Mouse (Mus musculus) cerebellum, postnatal 25 days (tissue): ENCODE data around the gene Nr2c1.

Source experiments
- DNase-seq, 2 experiments: peaks; one replicate each; pipeline ENCODE4 v3.0.0; 2021; ENCODE audit warnings: mixed read lengths in 2 of 2

Nr2c1 gene

DNA sequence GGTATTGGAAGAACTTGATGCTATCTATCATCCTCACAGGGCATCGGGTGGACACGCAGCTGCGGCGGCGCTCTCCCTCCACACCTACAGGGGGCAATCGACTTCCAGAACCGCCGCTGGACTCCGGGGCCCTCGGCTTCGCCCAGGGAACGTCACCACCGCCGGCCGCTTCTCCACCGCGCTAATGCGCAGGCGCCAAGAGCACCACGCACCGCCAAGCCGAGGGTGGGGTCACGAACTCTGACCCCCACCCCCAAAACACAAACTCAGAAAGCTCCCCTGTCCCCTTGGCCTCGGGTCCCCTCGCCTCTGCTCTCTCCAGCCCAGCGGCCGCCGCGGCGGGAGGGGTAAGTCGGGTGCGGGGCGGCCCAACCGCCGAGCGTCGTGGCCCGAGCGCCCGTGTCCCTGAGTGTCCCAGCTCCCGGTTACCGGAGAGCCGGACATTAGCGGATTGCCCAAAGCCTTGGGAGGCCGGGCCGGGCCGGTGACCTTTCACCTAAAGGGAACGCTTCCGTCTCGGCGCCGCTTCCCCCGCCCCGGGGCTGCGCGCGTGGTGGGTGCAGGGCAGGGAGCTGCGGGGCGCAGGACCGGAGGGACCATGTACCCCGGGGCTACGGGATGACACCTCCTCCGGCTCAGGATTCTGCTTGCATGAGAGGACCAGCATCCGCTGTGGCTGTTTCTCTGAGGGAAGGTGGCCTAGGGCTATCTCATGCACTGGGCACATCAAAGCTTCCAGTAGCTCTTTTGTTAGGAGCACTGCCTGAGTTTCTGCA lies at the start of gene Nr2c1:
TSS of gene Nr2c1 (plus strand) at position 268 of the 776 bp plus-strand sequence.
- peak; percentile 94 to 96 for DNase-seq

DNA sequence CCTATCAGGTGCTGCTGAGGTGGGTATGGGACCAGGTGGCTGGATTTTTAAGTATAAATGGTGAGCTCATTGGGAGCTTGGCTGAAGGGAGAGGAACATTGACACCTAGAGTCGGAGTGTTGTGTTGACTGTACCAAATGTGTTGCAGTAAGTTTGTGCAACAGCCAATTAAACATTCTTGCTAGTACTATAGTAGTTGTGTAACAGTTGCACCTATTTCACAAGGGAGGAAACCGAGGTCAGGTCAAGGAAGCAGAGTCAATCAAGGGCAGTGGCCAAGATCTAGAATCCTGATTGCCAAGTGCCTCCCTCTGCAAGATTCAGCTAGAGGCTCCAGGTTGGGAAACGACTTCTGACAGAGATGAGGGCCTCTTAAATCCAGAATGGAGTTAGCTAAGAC lies 49.7 kb upstream of the Nr2c1 start:
- DNase-seq = no peak

DNA sequence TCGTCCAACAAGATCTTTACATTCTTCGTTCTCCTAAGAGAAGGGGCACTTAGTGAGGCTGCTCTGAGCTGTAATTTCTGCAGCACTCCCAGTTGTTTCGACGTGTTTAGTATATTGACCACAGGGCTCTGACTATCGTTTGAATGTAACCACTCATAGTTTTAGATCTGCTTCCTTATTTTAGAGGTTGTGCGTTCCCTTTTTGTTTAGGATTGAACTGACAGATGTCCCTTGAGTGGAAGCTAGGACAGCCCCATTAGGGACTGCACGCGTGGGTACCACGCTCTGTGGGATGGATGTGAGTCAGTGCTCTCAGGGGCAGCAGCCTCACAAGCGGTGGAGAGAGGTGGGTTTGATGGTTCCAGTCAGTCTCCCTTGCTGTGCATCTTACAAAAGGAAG lies 42.3 kb upstream of the Nr2c1 start:
- DNase-seq = no peak

DNA sequence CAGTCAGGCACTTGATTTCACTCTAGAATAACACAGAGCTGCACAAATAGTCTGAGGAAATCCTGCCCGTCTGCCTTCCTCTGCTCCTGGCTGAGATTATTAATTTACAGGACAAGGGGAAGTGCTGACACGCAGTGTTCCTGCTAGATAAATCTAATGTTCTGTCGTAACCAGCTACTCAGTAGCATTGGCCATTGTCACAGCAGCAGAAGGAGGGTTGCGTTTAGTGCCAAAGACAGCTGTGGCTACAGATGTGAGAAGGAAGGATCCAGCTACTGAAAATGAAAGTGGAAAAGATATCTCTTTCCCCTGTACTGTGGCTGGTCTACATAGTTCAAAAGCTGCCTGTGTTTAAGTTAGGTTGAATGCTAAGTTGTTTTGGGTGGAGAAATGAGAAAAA lies 40.7 kb upstream of the Nr2c1 start:
- DNase-seq = no peak

DNA sequence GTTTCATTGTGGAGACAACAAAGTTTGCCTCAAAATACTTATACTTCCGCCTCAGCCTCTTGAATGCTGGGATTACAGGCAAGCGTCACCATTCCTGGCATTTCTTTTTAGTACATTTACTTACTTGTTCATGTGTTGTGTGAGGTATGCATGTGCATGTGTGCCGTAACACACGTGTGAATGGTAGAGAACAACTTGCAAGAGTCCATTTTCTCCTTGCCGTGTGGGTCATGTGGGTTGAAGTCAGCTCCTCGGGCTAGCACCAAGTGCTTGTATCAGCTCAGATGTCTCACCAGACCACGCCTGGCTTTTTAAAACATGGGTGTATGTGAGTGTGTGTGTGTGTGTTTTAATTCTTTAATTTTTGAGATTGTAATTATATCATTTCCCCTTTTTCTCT lies 40.2 kb upstream of the Nr2c1 start:
- no peak for DNase-seq

DNA sequence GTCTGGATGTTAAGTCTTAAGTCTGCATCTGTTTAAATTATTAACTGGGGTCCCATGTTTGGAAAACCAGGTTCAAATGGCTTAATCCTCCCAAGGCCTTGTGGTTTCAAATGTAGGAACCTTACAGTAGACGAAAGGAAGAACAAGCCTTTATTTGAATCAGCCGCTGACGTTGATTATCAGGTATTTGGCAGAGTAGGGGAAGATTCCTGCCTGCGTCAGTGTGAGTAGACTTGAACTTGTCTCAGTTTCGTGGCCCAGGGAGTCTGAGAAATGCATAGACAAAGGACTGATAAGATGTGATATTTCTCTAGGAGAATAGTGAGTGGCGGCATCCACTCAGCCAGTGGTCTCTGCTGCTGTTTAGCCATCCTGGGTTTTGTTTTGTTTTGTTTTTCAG lies 39.0 kb upstream of the Nr2c1 start:
- no peak for DNase-seq

GRCm38 (mm10) chr10:94110834-94111754 lies 36.7 kb upstream of the Nr2c1 start:
- no peak for DNase-seq

- DNase-seq = no peak
These were observed 35.6 kb upstream of the Nr2c1 start for GRCm38 (mm10) chr10:94112207-94112606.

- DNase-seq = peak; percentile 82 to 91
These were observed 31.8 kb upstream of the Nr2c1 start for GRCm38 (mm10) chr10:94115893-94116599.

- DNase-seq = no peak
These were observed 31.0 kb upstream of the Nr2c1 start for GRCm38 (mm10) chr10:94116781-94117340.

DNA sequence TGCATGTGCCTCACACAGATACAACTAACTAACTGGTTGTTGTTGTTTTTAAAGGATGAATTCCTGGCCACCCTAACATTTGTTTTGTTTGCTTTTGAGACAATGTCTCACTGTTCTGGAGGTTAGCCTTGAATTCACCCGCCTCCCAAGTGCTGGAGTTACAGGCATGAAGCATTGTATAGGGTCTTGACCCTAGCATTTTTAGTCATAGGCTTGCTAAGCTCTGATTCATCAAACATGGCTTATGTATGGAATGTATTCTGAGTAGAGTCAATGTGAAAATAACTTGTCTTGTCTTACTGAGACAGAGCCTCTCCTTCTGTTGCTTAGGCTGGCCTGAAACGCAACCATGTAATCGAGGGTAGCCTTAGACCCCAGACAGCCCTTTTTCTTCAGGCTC lies 29.9 kb upstream of the Nr2c1 start:
- DNase-seq = no peak

- no peak for DNase-seq
These were observed 28.8 kb upstream of the Nr2c1 start for GRCm38 (mm10) chr10:94118993-94119392.

- no peak for DNase-seq
These were observed 27.1 kb upstream of the Nr2c1 start for GRCm38 (mm10) chr10:94120676-94121075.

DNA sequence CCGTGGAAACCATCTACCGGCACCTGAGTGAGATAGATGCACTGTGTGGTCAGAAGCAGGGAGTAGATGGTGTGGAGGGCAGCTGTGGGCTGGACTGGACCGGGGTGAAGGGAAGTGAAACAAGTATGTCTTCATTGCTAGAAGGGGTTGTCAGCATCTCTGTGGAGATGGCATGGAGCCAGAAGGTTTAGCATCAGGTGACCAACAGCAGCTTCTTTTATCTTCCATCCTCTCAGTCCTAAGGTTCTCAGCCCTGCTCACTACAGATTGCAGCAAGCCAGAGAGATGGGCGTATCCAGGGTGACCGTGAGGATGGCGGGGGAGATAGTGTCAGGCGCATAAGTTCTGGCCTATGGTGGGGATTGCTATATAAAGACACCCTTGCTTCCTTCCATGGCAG lies 25.2 kb upstream of the Nr2c1 start:
- no peak for DNase-seq

DNA sequence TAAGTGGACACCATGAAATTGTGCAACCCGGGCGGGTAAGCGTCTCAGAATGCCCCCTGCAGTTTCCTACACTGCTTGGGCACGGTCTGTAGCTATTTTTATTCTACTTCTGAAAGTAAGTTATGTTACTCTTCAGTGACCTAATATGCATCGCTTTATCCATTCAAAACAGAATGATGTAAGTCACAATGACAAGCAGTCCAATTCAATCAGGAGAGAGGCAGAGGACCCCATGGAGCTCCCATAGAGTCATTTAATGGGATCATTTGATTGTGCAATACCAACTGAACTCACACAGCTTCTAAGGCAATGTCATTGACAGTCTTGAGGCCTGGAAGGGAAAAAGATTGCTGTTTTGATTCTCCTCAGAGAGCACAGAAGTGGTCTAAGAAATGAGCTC lies 24.2 kb upstream of the Nr2c1 start:
- no peak for DNase-seq

DNA sequence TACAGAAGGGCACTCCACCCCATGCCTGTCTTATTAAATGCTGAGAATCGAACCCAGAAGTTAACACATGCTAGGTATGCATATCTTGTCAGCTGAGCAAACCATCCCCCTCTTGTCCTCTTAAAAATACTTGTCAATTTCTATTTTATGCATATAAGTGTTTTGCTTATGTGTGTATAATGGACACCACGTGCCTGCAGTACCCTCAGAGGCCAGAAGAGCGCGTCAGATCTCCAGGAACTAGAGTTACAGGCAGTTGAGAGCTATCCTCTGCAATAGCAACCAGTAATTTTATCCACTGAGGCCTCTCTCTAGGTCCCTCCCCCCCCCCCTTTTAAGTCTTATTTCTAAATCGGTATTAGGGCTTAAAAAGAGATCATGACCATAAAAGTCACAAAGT lies 23.4 kb upstream of the Nr2c1 start:
- peak; percentile 37 to 61 for DNase-seq

- DNase-seq = peak; percentile 83 to 88
These were observed 18.1 kb upstream of the Nr2c1 start for GRCm38 (mm10) chr10:94129680-94130119.

DNA sequence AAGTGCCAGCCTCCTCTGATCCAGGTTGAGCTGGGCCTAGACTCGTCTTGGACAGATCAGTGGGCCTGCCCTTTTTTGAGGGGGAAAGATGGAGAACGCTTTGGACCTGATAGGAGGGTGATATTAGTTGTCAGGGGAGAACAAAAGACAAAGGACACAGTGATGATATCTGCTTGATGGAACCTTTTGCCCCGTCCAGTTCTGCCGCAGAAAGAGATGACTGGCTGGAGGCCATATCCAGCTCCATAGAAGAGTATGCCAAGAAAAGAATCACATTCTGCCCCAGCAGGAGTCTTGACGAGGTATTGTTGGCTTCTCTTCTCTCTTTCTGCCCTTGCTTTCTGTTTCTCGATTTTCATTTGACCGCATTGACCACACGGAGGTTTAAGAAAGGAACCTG lies 14.7 kb upstream of the Nr2c1 start:
- peak; percentile 61 to 68 for DNase-seq

GRCm38 (mm10) chr10:94133674-94134073 lies 14.1 kb upstream of the Nr2c1 start:
- DNase-seq = no peak

DNA sequence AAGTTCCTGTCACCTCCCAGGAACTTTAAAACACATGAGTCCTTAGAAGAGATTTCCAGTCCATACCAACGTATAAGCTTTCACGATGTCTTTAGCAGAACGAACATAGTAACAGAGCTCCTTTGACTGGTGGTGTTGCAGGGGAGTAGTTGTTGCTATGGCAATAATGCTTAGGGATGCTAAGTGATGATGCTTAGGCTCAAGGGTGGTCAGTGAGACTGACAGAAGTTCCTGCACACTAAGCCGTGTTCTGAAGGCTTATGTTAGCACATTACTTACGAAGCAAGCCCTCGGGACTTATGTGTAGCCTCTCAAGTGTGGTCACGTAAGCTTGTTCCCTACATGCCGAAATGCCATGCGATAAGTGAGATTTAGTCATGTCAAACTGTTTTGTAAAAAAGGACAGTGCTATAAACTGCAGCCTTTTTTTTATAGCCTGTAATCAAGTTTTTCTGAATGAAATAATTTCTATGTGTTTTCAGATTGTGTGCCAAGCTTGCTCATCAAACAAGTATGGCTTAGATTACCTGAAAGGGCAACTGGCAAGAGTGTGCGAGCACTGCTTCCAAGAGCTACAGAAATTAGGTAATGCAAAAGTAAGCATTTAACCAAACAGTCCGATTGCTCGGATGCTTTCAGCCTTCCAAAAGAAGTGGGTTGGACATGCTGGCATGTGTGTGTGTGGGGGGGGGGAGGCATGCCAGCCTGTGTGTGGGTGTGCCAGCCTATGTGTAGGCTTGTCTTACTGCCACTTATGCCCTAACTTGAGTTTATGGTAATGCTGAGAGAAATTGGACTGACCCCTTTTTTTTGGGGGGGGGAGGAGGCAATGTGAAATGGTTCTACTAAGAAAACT lies 13.1 kb upstream of the Nr2c1 start:
- no peak for DNase-seq

DNA sequence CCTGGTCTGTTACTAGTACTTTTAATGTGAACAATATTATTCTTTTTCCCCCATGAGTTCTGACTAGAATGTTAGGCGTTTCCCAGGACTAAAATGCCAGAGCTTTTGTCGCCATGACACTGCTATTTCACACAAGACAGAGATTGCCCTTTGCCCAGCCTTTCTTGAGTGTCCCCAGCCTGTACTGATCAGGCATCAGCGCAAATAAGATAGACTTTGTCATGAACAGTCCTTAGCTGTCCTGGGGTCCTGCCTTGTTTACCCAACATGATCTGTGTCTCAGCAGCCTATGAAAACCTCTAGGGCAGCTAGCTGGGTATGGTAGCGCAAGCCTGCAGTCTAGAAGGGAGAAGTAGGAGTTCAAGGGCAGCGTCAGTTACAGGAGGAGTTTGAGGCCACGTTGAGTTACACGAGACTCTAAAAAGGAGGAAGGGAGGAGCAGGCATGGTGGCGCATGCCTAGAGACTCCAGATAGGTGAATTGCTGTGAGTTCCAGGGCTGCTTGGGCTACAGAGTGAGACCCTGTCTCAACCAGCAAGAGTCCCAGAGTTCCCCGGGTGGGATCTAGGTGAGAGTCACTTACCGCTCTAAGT lies 8.8 kb upstream of the Nr2c1 start:
- DNase-seq = no peak
